Mouse (Mus musculus): ENCODE data around the gene Col18a1.

DNA sequence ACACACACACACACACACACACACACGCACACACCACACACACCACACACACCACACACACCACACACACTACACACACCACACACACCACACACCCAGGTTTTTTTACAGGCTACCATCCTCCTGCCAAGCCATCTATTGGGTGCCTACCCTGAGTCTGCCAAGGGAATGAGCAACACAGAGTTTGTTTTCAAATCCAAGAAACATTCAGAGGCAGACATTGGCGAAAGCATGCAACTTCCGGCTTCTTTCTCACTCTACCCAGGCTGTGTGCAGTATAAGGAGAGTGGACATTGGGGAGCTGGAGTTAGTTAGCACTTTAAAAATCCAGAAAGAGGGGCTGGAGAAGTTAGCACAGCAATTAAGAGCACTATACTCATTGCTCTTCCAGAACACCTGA is 157.7 kb downstream of the Col18a1 start:
- TF ChIP-seq POLR2A (IDR thresholded peaks at IDR 0.05; ENCODE audit: low read depth, low read length) (no peak), CTCF (conservative IDR thresholded peaks at IDR 0.05; ENCODE audit: insufficient read depth, insufficient read length, low read depth, low read length) (no peak)
